Mouse (Mus musculus): ENCODE data around the gene Alx3.

The Alx3 gene

GRCm38 (mm10) chr3:107582875-107583767, 11.7 kb upstream of the Alx3 start:
- no peak for DNase-seq (ENCODE audit: low read depth)

DNA sequence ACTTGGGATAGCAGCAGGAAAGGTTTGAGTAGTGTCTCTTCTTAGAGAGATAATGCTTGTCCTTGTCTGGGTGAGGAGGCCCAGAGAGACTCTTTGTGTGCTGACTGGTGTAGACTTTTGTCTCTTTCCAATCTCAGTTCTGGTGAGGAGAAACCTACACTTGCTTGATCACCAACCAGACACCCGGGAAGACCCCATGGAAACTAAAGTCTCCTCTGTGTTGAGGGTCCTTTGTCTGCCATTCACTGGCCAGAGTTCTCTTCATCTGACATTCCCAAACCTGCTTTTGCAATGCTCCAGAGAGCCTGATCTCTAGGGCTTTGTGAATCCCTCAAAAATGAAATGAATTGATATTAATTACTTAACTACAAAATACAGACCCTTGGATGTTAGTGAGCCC, 10.9 kb upstream of the Alx3 start:
- DNase-seq (ENCODE audit: low read depth), result no peak

GRCm38 (mm10) chr3:107586504-107586903, 8.3 kb upstream of the Alx3 start:
- DNase-seq (ENCODE audit: low read depth), result no peak

DNA sequence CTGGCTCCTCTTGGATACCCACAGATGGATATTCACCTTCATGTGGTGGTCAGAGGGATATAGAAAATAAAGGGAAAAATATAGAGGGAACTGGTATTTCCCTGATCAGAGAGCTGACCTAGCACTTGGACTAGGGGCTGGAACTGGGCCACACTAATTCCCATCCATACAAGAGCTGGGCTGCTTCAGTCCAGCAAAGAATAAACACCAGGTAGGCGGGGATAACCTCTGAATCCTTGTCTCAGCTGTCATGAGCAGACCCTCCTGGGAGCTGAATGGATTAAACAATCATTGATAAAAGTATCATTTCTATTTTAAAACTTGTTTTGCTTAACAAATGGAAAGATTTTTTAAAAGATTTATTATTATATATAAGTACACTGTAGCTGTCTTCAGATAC, 3.2 kb upstream of the Alx3 start:
- no peak for DNase-seq (ENCODE audit: low read depth)

GRCm38 (mm10) chr3:107593632-107594031, 1.2 kb upstream of the Alx3 start:
- no peak for DNase-seq (ENCODE audit: low read depth)

- DNase-seq (ENCODE audit: low read depth), result no peak
These were observed 570 bp downstream of the Alx3 start for GRCm38 (mm10) chr3:107595264-107595937.

DNA sequence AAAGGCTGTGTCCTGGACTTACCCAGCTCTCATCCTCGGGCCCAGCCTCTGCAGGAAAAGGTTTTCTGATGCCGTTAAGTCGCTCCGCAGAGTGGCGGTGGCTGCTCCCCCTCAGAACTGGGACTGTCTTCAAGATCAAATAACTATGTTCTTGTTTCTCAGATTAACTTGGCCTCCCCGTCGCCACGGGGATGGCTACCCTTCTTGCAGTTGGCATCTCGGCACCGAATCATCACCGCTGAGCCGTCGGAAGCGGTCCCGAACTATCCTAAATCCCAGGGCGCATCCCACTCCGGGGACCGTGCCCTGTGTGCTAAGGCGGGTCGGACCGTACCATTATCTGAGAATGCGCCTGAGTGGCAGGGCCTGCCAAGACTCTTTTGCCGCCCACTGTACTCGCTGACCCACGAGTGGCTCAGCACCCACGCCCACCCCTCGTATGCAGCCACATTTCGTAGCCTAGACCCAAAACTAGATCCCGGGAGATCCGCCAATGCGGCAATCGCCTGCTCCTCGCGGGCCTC, 1.2 kb downstream of the Alx3 start:
- no peak for DNase-seq (ENCODE audit: low read depth)

- no peak for DNase-seq (ENCODE audit: low read depth)
These were observed 1.7 kb downstream of the Alx3 start for GRCm38 (mm10) chr3:107596559-107596958.

DNA sequence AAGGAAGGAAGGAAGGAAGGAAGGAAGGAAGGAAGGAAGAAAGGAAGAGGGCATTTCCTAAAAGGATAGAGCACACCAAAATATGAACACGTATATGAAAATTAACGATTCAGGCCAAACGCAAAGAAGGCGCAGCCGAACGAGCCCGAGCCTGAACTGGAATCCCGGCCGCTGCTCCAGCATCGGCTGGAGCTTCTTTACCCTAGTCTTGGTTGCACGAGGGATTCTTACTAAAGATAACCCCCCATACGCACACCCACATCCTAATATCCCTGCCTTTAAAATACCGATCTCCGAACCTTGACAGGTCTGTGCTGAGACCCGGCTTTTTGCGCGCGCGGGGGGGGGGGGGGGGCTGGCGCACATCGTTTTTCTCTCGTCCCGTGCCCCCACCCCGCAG, 2.3 kb downstream of the Alx3 start:
- DNase-seq (ENCODE audit: low read depth), result no peak

GRCm38 (mm10) chr3:107597586-107598389, 3.0 kb downstream of the Alx3 start:
- no peak for DNase-seq (ENCODE audit: low read depth)

DNA sequence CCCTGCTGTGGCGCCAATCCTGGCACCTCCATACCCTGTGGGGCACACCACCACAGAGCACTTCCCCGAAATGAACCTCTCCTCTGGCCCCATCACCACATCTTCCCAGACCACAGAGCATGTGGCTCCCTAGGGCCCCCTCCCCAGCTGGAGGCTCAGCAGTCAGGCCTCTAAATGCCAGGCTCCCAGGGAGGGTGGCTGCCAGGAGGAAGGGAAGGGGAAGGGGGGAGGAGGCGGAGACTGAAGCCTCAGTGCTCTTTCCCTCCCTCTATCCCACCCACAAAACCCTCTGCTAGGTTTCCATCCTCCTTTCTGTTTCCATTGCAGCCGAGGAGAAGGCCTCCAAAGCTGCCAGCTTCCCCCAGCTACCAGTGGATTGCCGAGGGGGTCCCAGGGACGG, 5.3 kb downstream of the Alx3 start:
- no peak for DNase-seq (ENCODE audit: low read depth)

DNA sequence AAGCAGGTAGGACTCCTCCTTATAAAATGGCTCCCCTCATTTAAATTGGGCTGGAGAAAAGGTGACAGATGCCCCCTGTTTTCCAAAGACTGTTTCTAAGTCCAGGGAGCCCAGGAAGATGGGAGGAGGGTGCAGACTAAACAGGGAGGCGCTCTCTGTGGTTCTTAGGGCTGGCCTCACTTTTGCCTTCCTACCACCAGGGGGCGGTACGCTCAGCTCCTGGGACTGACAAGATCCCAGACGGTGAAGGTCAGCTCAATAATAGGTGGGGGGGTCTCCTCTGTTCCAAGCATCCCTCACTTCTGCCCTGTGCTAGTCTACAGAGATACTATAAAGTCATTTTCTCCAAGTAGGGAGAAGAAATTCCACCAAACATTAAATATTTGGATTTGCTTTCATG, 10.5 kb downstream of the Alx3 start:
- peak; percentile 72 for DNase-seq (ENCODE audit: low read depth)

DNA sequence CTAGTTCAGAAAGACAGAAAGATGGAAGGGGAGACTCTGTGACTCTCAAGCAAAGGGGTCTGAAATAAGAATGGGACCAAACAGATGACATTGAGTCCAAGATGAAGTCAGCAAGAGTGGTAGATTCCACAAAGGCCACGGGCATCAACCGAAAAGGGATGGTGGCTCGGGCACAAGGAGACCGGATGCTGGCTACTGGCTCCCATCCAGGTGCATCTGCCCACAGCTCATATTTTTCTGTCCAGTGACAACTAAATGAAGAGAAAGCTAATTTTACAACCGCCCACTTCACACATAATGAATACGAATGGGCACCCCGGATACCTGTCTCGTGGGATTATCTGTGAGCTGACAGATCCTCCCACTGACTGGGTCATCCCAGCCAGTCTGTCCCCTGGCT, 12.4 kb downstream of the Alx3 start:
- DNase-seq (ENCODE audit: low read depth), result no peak

DNA sequence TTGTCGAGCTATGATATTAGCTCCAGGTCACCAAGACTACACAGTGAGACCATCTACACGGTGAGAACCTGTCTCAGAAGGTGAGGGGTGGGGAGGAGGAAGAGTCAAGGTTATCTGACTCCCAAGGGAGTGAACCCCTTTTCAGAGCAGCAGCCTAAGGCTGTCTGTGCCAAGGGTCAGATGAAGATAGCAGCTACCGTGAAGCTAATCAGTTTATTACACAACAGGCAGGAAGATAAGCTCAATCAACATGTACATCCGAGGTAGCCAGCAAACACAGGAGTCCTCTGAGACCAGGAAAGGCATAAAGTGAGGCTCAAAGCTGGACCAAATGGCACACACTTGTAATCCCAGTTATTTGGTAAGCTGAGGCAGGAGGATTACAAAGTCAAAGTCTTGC, 14.0 kb downstream of the Alx3 start:
- no peak for DNase-seq (ENCODE audit: low read depth)

DNA sequence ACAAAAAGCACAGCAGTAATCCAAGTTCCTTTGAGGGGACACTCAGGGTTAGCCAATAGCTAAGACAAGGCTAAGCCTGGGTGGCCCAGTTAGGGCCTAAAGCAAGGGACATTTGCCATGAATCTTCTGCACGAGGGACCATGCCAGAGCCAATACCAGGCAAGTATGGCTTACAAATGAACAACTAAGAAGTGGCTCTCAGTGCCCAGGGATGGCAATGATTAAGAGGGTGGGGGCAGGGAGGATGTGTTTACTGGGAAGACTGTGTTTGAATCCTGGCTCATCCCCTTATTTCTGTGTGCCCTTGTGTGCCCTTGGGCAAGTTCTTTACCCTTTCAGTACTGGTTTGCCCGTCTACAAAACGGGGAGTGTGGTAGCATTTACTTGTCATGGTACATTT, 14.5 kb downstream of the Alx3 start:
- no peak for DNase-seq (ENCODE audit: low read depth)

DNA sequence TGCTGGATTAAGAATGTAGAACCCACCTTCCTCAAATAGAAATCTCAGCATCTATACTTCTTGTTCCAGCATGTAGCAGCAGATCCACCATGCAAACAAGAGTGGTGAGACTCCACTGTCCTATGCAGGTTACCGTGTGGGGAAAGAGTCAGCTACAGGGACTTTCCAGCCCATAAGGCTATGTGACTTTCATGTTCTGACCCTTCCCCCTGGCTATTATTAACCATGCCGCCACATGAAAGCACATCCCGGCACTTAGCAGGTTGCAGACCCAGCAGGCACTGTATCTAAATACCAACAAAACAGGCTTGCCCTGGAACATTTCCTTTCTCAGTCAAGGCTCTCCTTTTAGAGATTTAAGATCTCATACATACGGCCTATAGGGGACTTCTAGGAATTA, 16.6 kb downstream of the Alx3 start:
- no peak for DNase-seq (ENCODE audit: low read depth)

- DNase-seq (ENCODE audit: low read depth), result peak; percentile 80
These were observed 18.2 kb downstream of the Alx3 start for GRCm38 (mm10) chr3:107612902-107613525.

GRCm38 (mm10) chr3:107617800-107618199, 23.0 kb downstream of the Alx3 start:
- no peak for DNase-seq (ENCODE audit: low read depth)

- DNase-seq (ENCODE audit: low read depth), result no peak
These were observed 25.1 kb downstream of the Alx3 start for GRCm38 (mm10) chr3:107619911-107620310.

GRCm38 (mm10) chr3:107621286-107622075, 26.6 kb downstream of the Alx3 start:
- DNase-seq (ENCODE audit: low read depth), result no peak

GRCm38 (mm10) chr3:107622537-107622936, 27.7 kb downstream of the Alx3 start:
- no peak for DNase-seq (ENCODE audit: low read depth)
